Mouse (Mus musculus): ENCODE results near the gene Areg. TPM values are rescaled to one million over a fixed set of nuclear protein-coding genes. Genes with fewer than 3 reads are reported as not detected.

The Areg gene
- polyA plus RNA-seq, 1 experiment = 12.1 TPM

- peak overlapping the region; percentile 82 for H3K27ac ChIP-seq (ENCODE audit: insufficient read depth, low read depth, low read length)
- WGBS = 24% methylated on average over 8 of the region's 8 CpGs
- TF ChIP-seq CTCF (IDR thresholded peaks at IDR 0.05; ENCODE audit: extremely low read depth, insufficient read length, insufficient replicate concordance, low read depth, low read length) = no peak
- TF ChIP-seq POLR2A (IDR thresholded peaks at IDR 0.05; ENCODE audit: low read depth, low read length) = no peak
Observed at GRCm38 (mm10) chr5:91156677-91157076, 17.3 kb downstream of the Areg start.

GRCm38 (mm10) chr5:91157169-91157568 lies 17.8 kb downstream of the Areg start:
- WGBS = 15% methylated on average over 3 of the region's 3 CpGs
- Histone ChIP-seq H3K27ac (ENCODE audit: insufficient read depth, low read depth, low read length) (peak overlapping the region; percentile 82), H3K4me3 (ENCODE audit: low read depth, low read length) (no peak overlapping the region), H3K4me1 (ENCODE audit: control insufficient read depth, insufficient read depth, insufficient read length, low read length) (peaks cover 2% of the 10 kb centered on the region; the same call in 1 of the 2 replicates), H3K27me3 (ENCODE audit: control insufficient read depth, insufficient read depth, low read length) (no peaks in the 10 kb centered on the region), H3K36me3 (ENCODE audit: control insufficient read depth, insufficient read depth, low read length) (no peaks in the 10 kb centered on the region)
- TF ChIP-seq POLR2A (IDR thresholded peaks at IDR 0.05; ENCODE audit: low read depth, low read length) = no peak
- no peak for TF ChIP-seq CTCF (IDR thresholded peaks at IDR 0.05; ENCODE audit: extremely low read depth, insufficient read length, insufficient replicate concordance, low read depth, low read length)

More at GRCm38 (mm10) chr5:91156677-91157076, 17.3 kb downstream of the Areg start:
- no peaks in the 10 kb centered on the region for H3K36me3 ChIP-seq (ENCODE audit: control insufficient read depth, insufficient read depth, low read length)
- H3K27me3 ChIP-seq (ENCODE audit: control insufficient read depth, insufficient read depth, low read length) = no peaks in the 10 kb centered on the region
- peaks cover 2% of the 10 kb centered on the region; the same call in 1 of the 2 replicates for H3K4me1 ChIP-seq (ENCODE audit: control insufficient read depth, insufficient read depth, insufficient read length, low read length)
- no peak overlapping the region for H3K4me3 ChIP-seq (ENCODE audit: low read depth, low read length)

GRCm38 (mm10) chr5:91162787-91163186 lies 23.4 kb downstream of the Areg start:
- Histone ChIP-seq H3K36me3 (ENCODE audit: control insufficient read depth, insufficient read depth, low read length) (no peaks in the 10 kb centered on the region), H3K4me3 (ENCODE audit: low read depth, low read length) (no peak overlapping the region), H3K4me1 (ENCODE audit: control insufficient read depth, insufficient read depth, insufficient read length, low read length) (peaks cover 3% of the 10 kb centered on the region; the same call in 1 of the 2 replicates), H3K27ac (ENCODE audit: insufficient read depth, low read depth, low read length) (no peak overlapping the region), H3K27me3 (ENCODE audit: control insufficient read depth, insufficient read depth, low read length) (no peaks in the 10 kb centered on the region)
- no peak for TF ChIP-seq CTCF (IDR thresholded peaks at IDR 0.05; ENCODE audit: extremely low read depth, insufficient read length, insufficient replicate concordance, low read depth, low read length)
- no peak for TF ChIP-seq POLR2A (IDR thresholded peaks at IDR 0.05; ENCODE audit: low read depth, low read length)
- WGBS = 38% methylated on average over 4 of the region's 4 CpGs

- 76% methylated on average over 5 of the region's 5 CpGs for WGBS
Observed at GRCm38 (mm10) chr5:91166601-91167000, 27.2 kb downstream of the Areg start.

GRCm38 (mm10) chr5:91176397-91176796 lies 37.0 kb downstream of the Areg start:
- Histone ChIP-seq H3K27ac (ENCODE audit: insufficient read depth, low read depth, low read length) (peak overlapping the region; percentile 82), H3K4me3 (ENCODE audit: low read depth, low read length) (no peak overlapping the region), H3K36me3 (ENCODE audit: control insufficient read depth, insufficient read depth, low read length) (no peaks in the 10 kb centered on the region), H3K4me1 (ENCODE audit: control insufficient read depth, insufficient read depth, insufficient read length, low read length) (peaks cover 4% of the 10 kb centered on the region; the same call in 1 of the 2 replicates), H3K27me3 (ENCODE audit: control insufficient read depth, insufficient read depth, low read length) (no peaks in the 10 kb centered on the region)
- no peak for TF ChIP-seq CTCF (IDR thresholded peaks at IDR 0.05; ENCODE audit: extremely low read depth, insufficient read length, insufficient replicate concordance, low read depth, low read length)
- TF ChIP-seq POLR2A (IDR thresholded peaks at IDR 0.05; ENCODE audit: low read depth, low read length) = no peak

More at GRCm38 (mm10) chr5:91166601-91167000, 27.2 kb downstream of the Areg start:
- Histone ChIP-seq H3K27me3 (ENCODE audit: control insufficient read depth, insufficient read depth, low read length) (no peaks in the 10 kb centered on the region), H3K4me3 (ENCODE audit: low read depth, low read length) (no peak overlapping the region), H3K27ac (ENCODE audit: insufficient read depth, low read depth, low read length) (no peak overlapping the region), H3K4me1 (ENCODE audit: control insufficient read depth, insufficient read depth, insufficient read length, low read length) (0 out of 2 replicates have a peak, but pooled peaks cover 2% of the 10 kb centered on the region), H3K36me3 (ENCODE audit: control insufficient read depth, insufficient read depth, low read length) (no peaks in the 10 kb centered on the region)
- TF ChIP-seq POLR2A (IDR thresholded peaks at IDR 0.05; ENCODE audit: low read depth, low read length) (no peak), CTCF (IDR thresholded peaks at IDR 0.05; ENCODE audit: extremely low read depth, insufficient read length, insufficient replicate concordance, low read depth, low read length) (no peak)

- no peak overlapping the region for H3K27ac ChIP-seq (ENCODE audit: insufficient read depth, low read depth, low read length)
- no peak for TF ChIP-seq POLR2A (IDR thresholded peaks at IDR 0.05; ENCODE audit: low read depth, low read length)
- TF ChIP-seq CTCF (IDR thresholded peaks at IDR 0.05; ENCODE audit: extremely low read depth, insufficient read length, insufficient replicate concordance, low read depth, low read length) = no peak
- no peaks in the 10 kb centered on the region for H3K27me3 ChIP-seq (ENCODE audit: control insufficient read depth, insufficient read depth, low read length)
- 49% methylated on average over 3 of the region's 3 CpGs for WGBS
- H3K4me3 ChIP-seq (ENCODE audit: low read depth, low read length) = no peak overlapping the region
- peaks cover 2% of the 10 kb centered on the region; the same call in 1 of the 2 replicates for H3K4me1 ChIP-seq (ENCODE audit: control insufficient read depth, insufficient read depth, insufficient read length, low read length)
- no peaks in the 10 kb centered on the region for H3K36me3 ChIP-seq (ENCODE audit: control insufficient read depth, insufficient read depth, low read length)
Observed at GRCm38 (mm10) chr5:91194572-91194971, 55.2 kb downstream of the Areg start.

Other genes starting within 250 kb of the Areg start
- 1.3 and 2.8 TPM in 2 replicates for gene Cxcl1, start 248.4 kb upstream of the Areg start, polyA plus RNA-seq (2012; rRNA removed)
- 1.2 and 18.6 TPM in 2 replicates for gene Cxcl2, start 235.7 kb upstream of the Areg start, polyA plus RNA-seq (2012; rRNA removed)
- gene Mthfd2l, start 208.5 kb upstream of the Areg start, polyA plus RNA-seq (2012; rRNA removed) = 17.1 and 39.5 TPM in 2 replicates
- not detected in 2 replicates for gene Epgn, start 112.1 kb upstream of the Areg start, polyA plus RNA-seq (2012; rRNA removed)
- gene Ereg, start 65.0 kb upstream of the Areg start, polyA plus RNA-seq (2012; rRNA removed) = 0.90 and 1.8 TPM in 2 replicates

Measured in small intestine, adult 2 months (tissue).